Mouse (Mus musculus) embryonic fibroblast, embryonic 13.5 days (primary cell): ENCODE measurements at regions not wholly inside any gene's neighbourhood (a gene's known extent, or its start where the extent isn't known, plus 50 kb on each side); places are given as distances from the start of the nearest gene placed in this dataset.

Source experiments
- CTCF ChIP-seq: IDR thresholded peaks from 2 replicates; pipeline ENCODE4 v1.5.1; 2011; ENCODE audit warnings: mild to moderate bottlenecking, control low read depth, low read length, moderate library complexity, borderline replicate concordance; ENCODE audit not compliant: insufficient read depth
- POLR2A ChIP-seq: IDR thresholded peaks from 2 replicates; pipeline ENCODE4 v1.6.1; 2011; ENCODE audit warnings: low read depth, mild to moderate bottlenecking, control low read depth, low read length, moderate library complexity

- TF ChIP-seq CTCF, result no peak
- no peak for TF ChIP-seq POLR2A
Observed at GRCm38 (mm10) chr10:43792618-43793017, 108.9 kb downstream of the Qrsl1 start.
